Mouse (Mus musculus) heart, postnatal 0 days (tissue): ENCODE results near the gene Plcl2. TPM values are rescaled to one million over a fixed set of nuclear protein-coding genes. Genes with fewer than 3 reads are reported as not detected.

Experiments used
- ATAC-seq: fragments of 200-750 bp; cut with Nextera tagmentation; 2 replicates; pipeline ENCODE4 v1.8.0; 2017; ENCODE audit warnings: low read depth, moderate number of reproducible peaks, moderate library complexity; ENCODE audit not compliant: insufficient read depth
- DNase-seq: peaks from one replicate; pipeline ENCODE4 v3.0.0-alpha.2; 2016; ENCODE audit warnings: low spot score
- H3K27ac ChIP-seq: fragments of 300-500 bp; sonication (generic); 2 replicates; pipeline ENCODE4 v1.5.1; 2014; ENCODE audit warnings: low read depth, mild to moderate bottlenecking
- H3K27me3 ChIP-seq: fragments of 300-500 bp; sonication (generic); 2 replicates; pipeline ENCODE4 v1.6.1; 2014; ENCODE audit warnings: low read length, mixed read lengths; ENCODE audit not compliant: control insufficient read depth, insufficient read depth
- H3K36me3 ChIP-seq: fragments of 300-500 bp; sonication (generic); replicated peaks from 2 replicates; pipeline ENCODE4 v1.6.1; 2014; ENCODE audit warnings: low read length, mixed read lengths; ENCODE audit not compliant: control insufficient read depth, insufficient read depth
- H3K4me1 ChIP-seq: fragments of 300-500 bp; sonication (generic); 2 replicates; pipeline ENCODE4 v1.6.1; 2014; ENCODE audit warnings: antibody characterized with exemption; ENCODE audit not compliant: control insufficient read depth, insufficient read depth
- H3K4me2 ChIP-seq: fragments of 300-500 bp; sonication (generic); 2 replicates; pipeline ENCODE4 v1.6.1; 2014; ENCODE audit warnings: low read depth, mild to moderate bottlenecking, low read length, moderate library complexity
- H3K4me3 ChIP-seq: fragments of 300-500 bp; sonication (generic); 2 replicates; pipeline ENCODE4 v1.5.1; 2014; ENCODE audit warnings: low read depth, low read length
- H3K9ac ChIP-seq: fragments of 300-500 bp; sonication (generic); replicated peaks from 2 replicates; pipeline ENCODE4 v1.6.1; 2014; ENCODE audit warnings: low read depth, low read length, mixed read lengths
- H3K9me3 ChIP-seq: fragments of 300-500 bp; sonication (generic); replicated peaks from 2 replicates; pipeline ENCODE4 v1.6.1; 2016; ENCODE audit warnings: low read length; ENCODE audit not compliant: control insufficient read depth
- CTCF ChIP-seq: IDR thresholded peaks from 2 replicates; pipeline ENCODE4 v1.5.1; 2016; ENCODE audit warnings: antibody characterized with exemption, control low read depth, low read depth
- EP300 ChIP-seq: IDR thresholded peaks from 2 replicates; pipeline ENCODE4 v1.6.1; 2016; ENCODE audit warnings: antibody characterized with exemption, low read depth
- WGBS: fragments of 180-500 bp; shearing (Covaris S2); extraction: QIAGEN DNeasy Blood & Tissue Kit; methylation state at CpG from one replicate; pipeline ENCODE4 v1.1.7; 2014; 5-methylcytosine and 5-hydroxymethylcytosine counted together
- polyA plus RNA-seq: library from polyadenylated mRNA; unstranded; fragments of >200 nt; fragmentation: Nextera tagmentation; extraction: Ambion mirVana; gene quantifications from 2 replicates; pipeline ENCODE4 v1.2.1, GENCODE M21; 2015
- total RNA-seq: library from RNA; depleted of rRNA; stranded (reverse); fragments of >200 nt; gene quantifications from 2 replicates; pipeline ENCODE4 v1.2.3, GENCODE M21; 2014; ENCODE audit warnings: low replicate concordance

The Plcl2 gene
- total and polyA plus RNA-seq, 2 experiments from 2014 or later: 2.4 to 22.7 TPM

DNA sequence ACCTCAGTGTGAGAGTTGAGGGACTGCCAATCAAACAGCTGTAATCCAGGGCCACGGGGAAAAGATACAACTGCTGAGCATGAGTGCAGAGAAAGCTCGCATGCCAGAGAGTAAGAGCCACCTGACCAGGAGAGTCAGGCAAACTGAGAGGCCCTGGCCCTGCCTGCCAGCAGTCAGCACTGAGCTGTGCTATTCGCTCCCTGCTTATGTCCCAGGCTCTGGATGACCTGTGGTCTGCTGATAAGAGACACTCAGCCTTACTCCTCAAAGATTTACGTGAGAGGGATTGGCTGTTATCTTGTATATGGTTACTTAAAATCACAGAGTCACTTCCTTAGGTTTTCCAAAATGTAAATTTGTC, 146.2 kb downstream of the Plcl2 start:
- Histone ChIP-seq H3K4me1 (peaks cover 8% of the 10 kb centered on the region; the same call in 1 of the 2 replicates), H3K9ac (no peak overlapping the region), H3K27me3 (no peaks in the 10 kb centered on the region), H3K27ac (peak overlapping the region; percentile 67), H3K9me3 (peaks cover 3% of the 10 kb centered on the region; the same call in 1 of the 2 replicates), H3K4me3 (no peak overlapping the region), H3K36me3 (no peaks in the 10 kb centered on the region), H3K4me2 (no peak overlapping the region)
- WGBS: 19% methylated on average over 4 of the region's 4 CpGs
- ATAC-seq (peak; percentile 89), DNase-seq (peak; percentile 55)
- 0 out of 2 replicates have a peak, but pooled peaks have one; percentile 24 for TF ChIP-seq EP300
- no peak for TF ChIP-seq CTCF

DNA sequence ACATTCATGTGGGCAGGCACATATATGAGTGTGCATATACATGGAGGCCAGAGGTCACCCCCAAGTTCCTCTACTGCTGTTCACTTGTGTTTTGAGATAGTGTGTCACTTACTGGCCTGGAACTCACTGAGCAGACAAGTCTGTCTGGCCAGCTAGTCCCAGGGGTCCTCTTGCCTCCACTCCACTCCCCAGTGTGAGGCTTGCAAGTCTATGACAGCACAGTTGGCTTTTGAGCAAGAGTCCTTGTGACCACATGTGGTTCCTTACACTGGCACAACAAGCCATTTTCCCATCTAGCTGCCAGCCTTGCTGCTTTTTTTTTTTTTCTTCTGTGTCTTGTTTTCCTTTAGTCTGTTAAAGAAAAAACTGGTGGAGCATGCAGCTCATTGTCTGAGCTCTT, 148.1 kb downstream of the Plcl2 start:
- TF ChIP-seq CTCF (no peak), EP300 (no peak)
- no peak for ATAC-seq
- Histone ChIP-seq H3K27ac (no peak overlapping the region), H3K27me3 (no peaks in the 10 kb centered on the region), H3K4me3 (no peak overlapping the region), H3K36me3 (no peaks in the 10 kb centered on the region), H3K9ac (no peak overlapping the region), H3K4me2 (no peak overlapping the region), H3K4me1 (peaks cover 8% of the 10 kb centered on the region; the same call in 1 of the 2 replicates), H3K9me3 (peaks cover 3% of the 10 kb centered on the region; the same call in 1 of the 2 replicates)
- no peak for DNase-seq

DNA sequence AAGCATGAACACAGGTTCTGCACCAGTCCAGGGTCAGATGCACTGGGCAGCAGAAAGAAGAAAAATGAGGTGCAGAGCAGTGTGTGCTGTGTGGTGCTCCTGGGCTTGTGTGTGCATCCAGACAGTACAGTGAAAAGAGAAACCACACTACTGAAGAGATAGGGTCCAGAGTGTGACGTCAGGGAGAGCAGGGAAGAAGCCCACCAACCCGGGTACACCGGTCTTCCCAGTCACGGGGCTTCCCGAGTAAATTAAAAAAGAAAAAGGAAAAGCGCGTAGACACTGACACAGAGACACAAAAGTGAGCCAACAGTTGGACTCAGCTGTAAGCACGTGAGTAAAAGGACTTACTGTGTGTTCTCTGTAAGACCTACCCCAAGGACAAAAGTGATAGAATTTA, 149.7 kb downstream of the Plcl2 start:
- TF ChIP-seq EP300 (no peak), CTCF (no peak)
- peaks cover 8% of the 10 kb centered on the region; the same call in 1 of the 2 replicates for H3K4me1 ChIP-seq
- 92% methylated on average over 8 of the region's 8 CpGs for WGBS
- no peak for ATAC-seq
- peaks cover 3% of the 10 kb centered on the region; the same call in 1 of the 2 replicates for H3K9me3 ChIP-seq
- DNase-seq: no peak
- H3K27me3 ChIP-seq: no peaks in the 10 kb centered on the region
- no peak overlapping the region for H3K4me3 ChIP-seq
- H3K36me3 ChIP-seq: no peaks in the 10 kb centered on the region
- H3K27ac ChIP-seq: no peak overlapping the region
- H3K9ac ChIP-seq: no peak overlapping the region
- no peak overlapping the region for H3K4me2 ChIP-seq

DNA sequence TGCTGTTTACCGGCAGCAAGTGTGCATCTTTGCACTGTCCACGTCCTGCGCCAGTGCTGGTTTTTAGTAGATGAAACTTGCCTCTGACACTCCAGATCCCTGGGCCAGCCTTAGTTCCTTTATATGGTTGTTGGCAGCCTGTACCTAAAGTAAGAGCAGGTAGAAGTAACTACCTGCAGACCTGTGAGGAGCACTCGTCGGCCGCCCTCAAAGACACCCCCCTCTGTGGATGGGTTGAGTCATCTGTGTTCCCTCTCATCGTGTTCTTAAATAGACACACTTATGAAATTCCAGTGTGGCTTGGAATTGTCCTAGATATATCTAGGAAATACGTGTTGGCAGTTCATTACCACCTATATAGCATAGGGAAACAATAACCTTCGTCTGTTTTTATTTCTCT, 158.4 kb downstream of the Plcl2 start:
- H3K4me1 ChIP-seq: no peaks in the 10 kb centered on the region
- no peak overlapping the region for H3K4me2 ChIP-seq
- no peak overlapping the region for H3K4me3 ChIP-seq
- no peak overlapping the region for H3K9ac ChIP-seq
- H3K27me3 ChIP-seq: no peaks in the 10 kb centered on the region
- no peak overlapping the region for H3K27ac ChIP-seq
- no peak for ATAC-seq
- no peak for DNase-seq
- no peak for TF ChIP-seq EP300
- TF ChIP-seq CTCF: no peak
- H3K9me3 ChIP-seq: no peaks in the 10 kb centered on the region; the same call in 1 of the 2 replicates
- 68% methylated on average over 9 of the region's 9 CpGs for WGBS
- no peaks in the 10 kb centered on the region for H3K36me3 ChIP-seq

GRCm38 (mm10) chr17:50668681-50669208, 159.5 kb downstream of the Plcl2 start:
- Histone ChIP-seq H3K4me3 (no peak overlapping the region), H3K9me3 (no peaks in the 10 kb centered on the region; the same call in 1 of the 2 replicates), H3K4me1 (no peaks in the 10 kb centered on the region), H3K9ac (no peak overlapping the region), H3K27ac (no peak overlapping the region), H3K27me3 (no peaks in the 10 kb centered on the region), H3K36me3 (no peaks in the 10 kb centered on the region), H3K4me2 (no peak overlapping the region)
- WGBS: 67% methylated on average over 4 of the region's 4 CpGs
- TF ChIP-seq CTCF (no peak), EP300 (no peak)
- ATAC-seq: no peak
- no peak for DNase-seq

GRCm38 (mm10) chr17:50671416-50671815, 162.2 kb downstream of the Plcl2 start:
- no peak for ATAC-seq
- Histone ChIP-seq H3K27me3 (no peaks in the 10 kb centered on the region), H3K9ac (no peak overlapping the region), H3K4me1 (no peaks in the 10 kb centered on the region), H3K9me3 (no peaks in the 10 kb centered on the region), H3K36me3 (no peaks in the 10 kb centered on the region), H3K4me3 (no peak overlapping the region), H3K27ac (no peak overlapping the region), H3K4me2 (no peak overlapping the region)
- TF ChIP-seq EP300 (no peak), CTCF (no peak)
- 72% methylated on average over 5 of the region's 5 CpGs for WGBS
- no peak for DNase-seq
